Mouse (Mus musculus) embryonic fibroblast, embryonic 13.5 days (primary cell): ENCODE results near the gene Plpp7.

Experiments used
- CTCF ChIP-seq: IDR thresholded peaks from 2 replicates; pipeline ENCODE4 v1.5.1; 2011; ENCODE audit warnings: mild to moderate bottlenecking, control low read depth, low read length, moderate library complexity, borderline replicate concordance; ENCODE audit not compliant: insufficient read depth
- POLR2A ChIP-seq: IDR thresholded peaks from 2 replicates; pipeline ENCODE4 v1.6.1; 2011; ENCODE audit warnings: low read depth, mild to moderate bottlenecking, control low read depth, low read length, moderate library complexity

DNA sequence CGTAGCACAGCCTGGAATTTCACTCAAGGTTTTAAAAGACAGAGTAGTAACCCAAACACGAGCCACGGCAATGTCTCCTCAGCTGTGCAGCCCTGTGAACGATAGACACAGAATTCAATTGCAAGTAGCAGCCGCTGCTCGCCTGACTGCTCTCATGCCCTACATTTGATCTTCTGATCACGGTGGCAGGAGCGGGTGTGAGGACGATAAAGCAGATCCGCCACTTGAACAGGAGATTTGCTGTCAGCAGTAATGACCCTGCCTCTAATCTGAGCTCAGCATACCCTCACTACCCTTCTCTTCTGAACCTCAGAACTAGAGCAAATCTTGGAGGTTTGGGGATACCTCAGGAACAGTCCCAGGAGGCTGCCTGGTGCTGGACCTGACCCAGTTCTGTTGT is 49.3 kb upstream of the Plpp7 start:
- TF ChIP-seq CTCF (no peak), POLR2A (no peak)
